Mouse (Mus musculus) lung, embryonic 14.5 days (tissue): ENCODE data around the gene Galnt4. TPM values are rescaled to one million over a fixed set of nuclear protein-coding genes. Genes with fewer than 3 reads are reported as not detected.

ENCODE experiments used
- ATAC-seq: fragments of 200-750 bp; cut with Nextera tagmentation; 2 replicates; pipeline ENCODE4 v1.8.0; 2017; ENCODE audit warnings: mild to moderate bottlenecking, moderate TSS enrichment, moderate library complexity; ENCODE audit not compliant: insufficient read depth
- DNase-seq: peaks from one replicate; pipeline ENCODE4 v3.0.0-alpha.2; 2015
- H3K27ac ChIP-seq: fragments of 300-500 bp; sonication (generic); 2 replicates; pipeline ENCODE4 v1.5.1; 2014; ENCODE audit warnings: low read depth, mild to moderate bottlenecking, moderate library complexity
- H3K27me3 ChIP-seq: fragments of 300-500 bp; sonication (generic); 2 replicates; pipeline ENCODE4 v1.6.1; 2014; ENCODE audit warnings: low read length, control low read depth; ENCODE audit not compliant: insufficient read depth
- H3K36me3 ChIP-seq: fragments of 300-500 bp; sonication (generic); 2 replicates; pipeline ENCODE4 v1.6.1; 2014; ENCODE audit warnings: control low read depth; ENCODE audit not compliant: insufficient read depth
- H3K4me1 ChIP-seq: fragments of 300-500 bp; sonication (generic); 2 replicates; pipeline ENCODE4 v1.6.1; 2014; ENCODE audit warnings: antibody characterized with exemption, control low read depth; ENCODE audit not compliant: insufficient read depth
- H3K4me2 ChIP-seq: fragments of 300-500 bp; sonication (generic); 2 replicates; pipeline ENCODE4 v1.6.1; 2014; ENCODE audit warnings: mild to moderate bottlenecking
- H3K4me3 ChIP-seq: fragments of 300-500 bp; sonication (generic); 2 replicates; pipeline ENCODE4 v1.5.1; 2014; ENCODE audit warnings: low read depth, low read length
- H3K9ac ChIP-seq: fragments of 300-500 bp; sonication (generic); 2 replicates; pipeline ENCODE4 v1.6.1; 2014
- H3K9me3 ChIP-seq: fragments of 300-500 bp; sonication (generic); 2 replicates; pipeline ENCODE4 v1.6.1; 2016; ENCODE audit warnings: low read depth, low read length, control low read depth
- CTCF ChIP-seq: IDR thresholded peaks from 2 replicates; pipeline ENCODE4 v1.5.1; 2016; ENCODE audit warnings: antibody characterized with exemption, low read depth
- WGBS: fragments of 180-500 bp; shearing (Covaris S2); extraction: QIAGEN DNeasy Blood & Tissue Kit; methylation state at CpG from one replicate; pipeline ENCODE4 v1.1.7; 2014; 5-methylcytosine and 5-hydroxymethylcytosine counted together
- polyA plus RNA-seq: library from polyadenylated mRNA; unstranded; fragments of >200 nt; fragmentation: Nextera tagmentation; extraction: Ambion mirVana; gene quantifications from 2 replicates; pipeline ENCODE4 v1.2.1, GENCODE M21; 2014

Gene Galnt4
- polyA plus RNA-seq, 1 experiment from 2014 or later = 18.3 TPM

GRCm38 (mm10) chr10:99136337-99136736 lies 28.4 kb downstream of the Galnt4 start:
- H3K9ac ChIP-seq = no peak overlapping the region
- H3K4me3 ChIP-seq = no peak overlapping the region
- no peaks in the 10 kb centered on the region for H3K27me3 ChIP-seq
- no peak overlapping the region for H3K4me2 ChIP-seq
- H3K27ac ChIP-seq = no peak overlapping the region
- H3K9me3 ChIP-seq = no peaks in the 10 kb centered on the region
- peak; percentile 71 for DNase-seq
- WGBS = 50% methylated on average over 5 of the region's 5 CpGs
- no peak for ATAC-seq
- TF ChIP-seq CTCF = no peak
- H3K36me3 ChIP-seq = peaks cover 6% of the 10 kb centered on the region; the same call in 1 of the 2 replicates
- no peaks in the 10 kb centered on the region for H3K4me1 ChIP-seq

- no peak overlapping the region for H3K9ac ChIP-seq
- peaks cover 9% of the 10 kb centered on the region; the same call in 1 of the 2 replicates for H3K36me3 ChIP-seq
- 79% methylated on average over 8 of the region's 8 CpGs for WGBS
- ATAC-seq (no peak), DNase-seq (no peak)
- no peaks in the 10 kb centered on the region for H3K27me3 ChIP-seq
- no peak for TF ChIP-seq CTCF
- no peaks in the 10 kb centered on the region for H3K9me3 ChIP-seq
- no peaks in the 10 kb centered on the region for H3K4me1 ChIP-seq
- no peak overlapping the region for H3K4me2 ChIP-seq
- H3K27ac ChIP-seq = no peak overlapping the region
- H3K4me3 ChIP-seq = no peak overlapping the region
Observed at GRCm38 (mm10) chr10:99145611-99146010, 37.7 kb downstream of the Galnt4 start.

GRCm38 (mm10) chr10:99146596-99146995 lies 38.6 kb downstream of the Galnt4 start:
- Histone ChIP-seq H3K27me3 (no peaks in the 10 kb centered on the region), H3K4me3 (no peak overlapping the region), H3K9me3 (no peaks in the 10 kb centered on the region), H3K4me2 (no peak overlapping the region), H3K27ac (no peak overlapping the region), H3K9ac (no peak overlapping the region), H3K36me3 (peaks cover 9% of the 10 kb centered on the region; the same call in 1 of the 2 replicates), H3K4me1 (no peaks in the 10 kb centered on the region)
- TF ChIP-seq CTCF = no peak
- ATAC-seq (no peak), DNase-seq (no peak)
- 75% methylated on average over 8 of the region's 8 CpGs for WGBS

- 91% methylated on average over 6 of the region's 6 CpGs for WGBS
- Histone ChIP-seq H3K4me3 (no peak overlapping the region), H3K4me2 (no peak overlapping the region)
Observed at GRCm38 (mm10) chr10:99150016-99150415, 42.1 kb downstream of the Galnt4 start.

GRCm38 (mm10) chr10:99151580-99151979 lies 43.6 kb downstream of the Galnt4 start:
- Histone ChIP-seq H3K27me3 (no peaks in the 10 kb centered on the region), H3K36me3 (peaks cover 12% of the 10 kb centered on the region; the same call in 1 of the 2 replicates), H3K4me2 (no peak overlapping the region), H3K4me1 (no peaks in the 10 kb centered on the region), H3K9me3 (no peaks in the 10 kb centered on the region), H3K9ac (no peak overlapping the region), H3K27ac (no peak overlapping the region), H3K4me3 (no peak overlapping the region)
- no peak for TF ChIP-seq CTCF
- no peak for DNase-seq
- ATAC-seq = no peak
- WGBS = 91% methylated on average over 1 of the region's 1 CpGs

More at GRCm38 (mm10) chr10:99150016-99150415, 42.1 kb downstream of the Galnt4 start:
- TF ChIP-seq CTCF = no peak
- Histone ChIP-seq H3K9me3 (no peaks in the 10 kb centered on the region), H3K27ac (no peak overlapping the region), H3K27me3 (no peaks in the 10 kb centered on the region), H3K36me3 (peaks cover 9% of the 10 kb centered on the region; the same call in 1 of the 2 replicates), H3K4me1 (no peaks in the 10 kb centered on the region), H3K9ac (no peak overlapping the region)
- no peak for ATAC-seq
- no peak for DNase-seq

- DNase-seq = no peak
- no peak for ATAC-seq
- Histone ChIP-seq H3K9ac (no peak overlapping the region), H3K27me3 (no peaks in the 10 kb centered on the region), H3K4me1 (no peaks in the 10 kb centered on the region), H3K4me2 (no peak overlapping the region), H3K4me3 (no peak overlapping the region), H3K9me3 (no peaks in the 10 kb centered on the region), H3K27ac (no peak overlapping the region), H3K36me3 (peaks cover 15% of the 10 kb centered on the region)
- peak; percentile 46 for TF ChIP-seq CTCF
- WGBS = 91% methylated on average over 6 of the region's 6 CpGs
Observed at GRCm38 (mm10) chr10:99152063-99152462, 44.1 kb downstream of the Galnt4 start.

GRCm38 (mm10) chr10:99154635-99155034 lies 46.7 kb downstream of the Galnt4 start:
- Histone ChIP-seq H3K9ac (no peak overlapping the region), H3K4me3 (no peak overlapping the region), H3K36me3 (peaks cover 7% of the 10 kb centered on the region; the same call in 1 of the 2 replicates), H3K9me3 (no peaks in the 10 kb centered on the region), H3K4me2 (no peak overlapping the region), H3K4me1 (no peaks in the 10 kb centered on the region), H3K27me3 (no peaks in the 10 kb centered on the region), H3K27ac (no peak overlapping the region)
- DNase-seq (no peak), ATAC-seq (no peak)
- WGBS = 73% methylated on average over 8 of the region's 8 CpGs
- TF ChIP-seq CTCF = no peak
